Mouse (Mus musculus): ENCODE results near the gene Hsd17b14.

The Hsd17b14 gene

GRCm38 (mm10) chr7:45598960-45599879, 44.5 kb downstream of the Hsd17b14 start:
- DNase-seq (ENCODE audit: low spot score in 2 of 2): no peak

- no peak for DNase-seq (ENCODE audit: low spot score in 2 of 2)
These were observed 51.1 kb downstream of the Hsd17b14 start for GRCm38 (mm10) chr7:45605704-45606289.

DNA sequence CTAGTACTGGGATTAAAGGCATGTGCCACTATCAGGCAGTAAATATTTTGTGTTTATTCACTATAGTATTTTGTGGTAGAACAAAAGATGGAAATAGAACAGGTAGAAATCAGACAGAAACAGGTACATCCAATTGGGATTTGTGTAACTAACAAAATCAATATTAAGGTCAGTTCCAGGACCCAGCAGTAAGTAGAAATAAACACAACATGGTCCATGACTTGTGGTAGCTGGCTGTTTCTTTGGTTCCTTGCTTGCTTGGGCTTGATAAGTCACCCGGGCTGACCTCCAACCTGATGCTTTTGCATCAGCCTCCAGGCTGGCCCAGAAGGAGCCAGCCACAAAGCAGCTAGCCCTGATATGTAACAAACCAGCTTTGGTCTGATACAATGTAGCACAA, 54.8 kb downstream of the Hsd17b14 start:
- DNase-seq (ENCODE audit: low spot score in 2 of 2): no peak

DNA sequence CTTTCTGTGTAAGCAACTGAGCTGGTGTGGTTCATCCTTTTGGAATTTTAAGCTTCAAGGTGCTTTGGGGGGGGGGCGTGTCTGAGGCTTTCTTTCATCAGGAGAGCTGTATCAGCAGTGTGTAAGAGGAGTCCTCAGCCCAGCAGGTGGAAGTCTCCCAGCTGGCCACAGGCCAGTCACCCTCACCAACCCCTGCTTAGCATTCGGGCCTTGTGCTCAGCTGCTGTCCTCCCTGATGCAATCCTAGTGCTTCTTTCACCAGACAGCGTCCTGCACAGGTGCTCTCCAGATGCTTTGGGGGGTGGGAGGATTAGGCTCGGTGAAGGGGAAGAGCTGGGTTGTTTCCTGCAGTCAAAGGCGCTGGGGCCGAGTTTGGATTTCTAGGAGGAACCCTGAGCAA, 61.6 kb downstream of the Hsd17b14 start:
- no peak for DNase-seq (ENCODE audit: low spot score in 2 of 2)

- no peak for DNase-seq (ENCODE audit: low spot score in 2 of 2)
These were observed 62.5 kb downstream of the Hsd17b14 start, which contains the start of gene Fut1 for GRCm38 (mm10) chr7:45617042-45617695. Gene Fut1, plus strand, starts transcription at chr7:45617289.
